Mouse (Mus musculus) heart, adult 11 months (tissue): ENCODE measurements around the gene Arhgap11a.

ENCODE experiments used
- DNase-seq: peaks from one replicate; pipeline ENCODE4 v3.0.0; 2022

Arhgap11a gene

GRCm38 (mm10) chr2:113848245-113849121 lies at the start of gene Arhgap11a:
Gene Arhgap11a (minus strand): TSS chr2:113848661.
- DNase-seq = peak; percentile 99

- DNase-seq = peak; percentile 71
Observed at GRCm38 (mm10) chr2:113893385-113894122, 45.1 kb upstream of the Arhgap11a start.

- DNase-seq = peak; percentile 15
Observed at GRCm38 (mm10) chr2:113887166-113887565, 38.7 kb upstream of the Arhgap11a start.

- no peak for DNase-seq
Observed at GRCm38 (mm10) chr2:113886061-113886460, 37.6 kb upstream of the Arhgap11a start.

- peak; percentile 43 for DNase-seq
Observed at GRCm38 (mm10) chr2:113870115-113870514, 21.7 kb upstream of the Arhgap11a start.

- DNase-seq = no peak
Observed at GRCm38 (mm10) chr2:113868404-113868803, 19.9 kb upstream of the Arhgap11a start.

GRCm38 (mm10) chr2:113866155-113866554 lies 17.7 kb upstream of the Arhgap11a start:
- DNase-seq = peak; percentile 1

GRCm38 (mm10) chr2:113849141-113849540 lies 680 bp upstream of the Arhgap11a start:
- DNase-seq = no peak

- DNase-seq = peak; percentile 95
Observed at GRCm38 (mm10) chr2:113847678-113848244, 700 bp downstream of the Arhgap11a start.

- DNase-seq = no peak
Observed at GRCm38 (mm10) chr2:113845081-113845480, 3.4 kb downstream of the Arhgap11a start.

- peak; percentile 72 for DNase-seq
Observed at GRCm38 (mm10) chr2:113841656-113842437, 6.6 kb downstream of the Arhgap11a start.

- peak; percentile 33 for DNase-seq
Observed at GRCm38 (mm10) chr2:113839488-113839887, 9.0 kb downstream of the Arhgap11a start.

- no peak for DNase-seq
Observed at GRCm38 (mm10) chr2:113835219-113835618, 13.2 kb downstream of the Arhgap11a start.

GRCm38 (mm10) chr2:113828943-113829882 lies 19.2 kb downstream of the Arhgap11a start, which contains the start of gene Scg5:
Gene Scg5 (minus strand): TSS chr2:113829121.
- DNase-seq = peak; percentile 85

- peak; percentile 71 for DNase-seq
Observed at GRCm38 (mm10) chr2:113828086-113828942, 20.1 kb downstream of the Arhgap11a start.

- DNase-seq = peak; percentile 87
Observed at GRCm38 (mm10) chr2:113823909-113824308, 24.6 kb downstream of the Arhgap11a start.

- DNase-seq = peak; percentile 84
Observed at GRCm38 (mm10) chr2:113822367-113822766, 26.1 kb downstream of the Arhgap11a start.

GRCm38 (mm10) chr2:113821176-113821734 lies 27.2 kb downstream of the Arhgap11a start:
- DNase-seq = peak; percentile 53

GRCm38 (mm10) chr2:113820117-113820516 lies 28.3 kb downstream of the Arhgap11a start:
- peak; percentile 94 for DNase-seq
